Mouse (Mus musculus) small intestine, adult 2 months (tissue): ENCODE measurements around the gene Camk2n1.

ENCODE experiments used
- CTCF ChIP-seq: fragments of 200-500 bp; IDR thresholded peaks from 2 replicates; pipeline ENCODE4 v1.5.1; 2012; ENCODE audit warnings: low read depth, mild to moderate bottlenecking, control low read depth, inconsistent platforms, low read length, moderate library complexity, mixed read lengths; ENCODE audit not compliant: insufficient replicate concordance, insufficient read length; ENCODE audit errors: extremely low read depth
- POLR2A ChIP-seq: fragments of 200-500 bp; IDR thresholded peaks from 2 replicates; pipeline ENCODE4 v1.6.1; 2012; ENCODE audit warnings: low read depth, mild to moderate bottlenecking, control low read depth, inconsistent platforms, low read length, moderate library complexity

DNA sequence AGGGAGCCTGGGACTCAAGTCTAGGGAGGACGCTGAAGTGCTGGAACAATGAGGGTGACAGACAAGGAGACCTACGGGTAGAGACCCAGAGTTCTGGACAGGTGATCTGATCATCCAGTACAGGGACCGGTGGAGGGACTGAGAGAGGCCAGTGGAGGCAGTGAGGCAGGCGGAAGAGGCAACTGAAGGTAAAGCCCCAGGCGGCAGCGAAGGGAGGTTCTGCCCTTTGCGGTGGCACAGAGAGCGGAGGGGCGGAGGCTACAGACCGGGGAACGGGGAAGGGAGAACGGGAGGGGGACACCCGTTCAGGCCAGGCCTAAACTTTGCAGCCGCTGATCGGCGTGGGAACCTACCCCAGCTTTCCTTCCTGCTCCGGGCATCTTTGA, 1.8 kb downstream of the Camk2n1 start:
- TF ChIP-seq POLR2A (no peak; the same call in 1 of the 2 replicates), CTCF (no peak)
